Mouse (Mus musculus): ENCODE data around the gene Pcif1.

DNA sequence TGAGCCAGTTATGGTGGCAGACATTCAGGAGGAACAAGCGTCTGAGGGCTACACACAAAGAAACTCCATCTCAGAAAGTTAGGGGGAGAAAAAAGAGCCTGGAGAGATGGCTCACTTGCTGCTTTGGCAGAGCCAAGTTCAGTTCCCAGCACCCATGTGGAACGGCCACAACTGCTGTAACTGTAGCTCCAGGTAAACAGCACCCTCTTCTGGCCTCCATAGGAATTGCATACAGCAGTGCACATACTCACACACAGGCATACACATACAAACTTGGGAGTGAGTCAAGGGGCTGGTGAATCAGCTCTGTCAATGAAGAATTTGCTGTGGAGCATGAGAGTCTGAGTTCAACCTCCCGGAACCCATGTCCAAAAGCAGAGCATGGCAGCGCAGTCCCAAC, 27.0 kb downstream of the Pcif1 start:
- TF ChIP-seq CTCF (IDR thresholded peaks at IDR 0.05; ENCODE audit: low read depth), result peak; percentile 48
- no peak for TF ChIP-seq EP300 (IDR thresholded peaks at IDR 0.05; ENCODE audit: low read depth)
